Mouse (Mus musculus): ENCODE results near the gene Ulbp1. TPM values are rescaled to one million over a fixed set of nuclear protein-coding genes. Genes with fewer than 3 reads are reported as not detected.
A peak's percentile ranks its signal among the peaks of the same experiment; 100 is the strongest.

Ulbp1 gene
- polyA plus RNA-seq, 1 experiment from 2014 or later = 1.6 TPM

DNA sequence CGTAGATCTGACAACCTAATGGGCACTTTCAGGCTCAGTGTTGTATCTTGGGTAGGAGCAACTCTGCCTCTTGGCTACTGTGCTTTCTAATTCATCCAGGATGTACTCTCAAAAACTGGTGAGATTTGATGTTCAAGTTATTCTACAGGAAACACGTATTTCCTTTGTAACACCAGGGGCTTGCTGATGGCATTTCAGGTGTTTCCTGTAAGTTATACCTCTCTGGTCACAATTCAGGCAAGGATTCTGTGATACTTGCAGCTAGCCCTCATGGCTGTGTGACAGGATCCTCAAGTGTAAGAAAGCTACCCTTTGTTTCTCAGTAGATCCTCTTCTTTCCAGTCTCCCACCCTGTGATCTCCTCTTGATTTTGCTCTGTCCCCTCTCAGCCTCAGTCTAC, 34.5 kb downstream of the Ulbp1 start:
- H3K27ac ChIP-seq (ENCODE audit: low read depth, low read length) = no peak overlapping the region
- ATAC-seq (no peak), DNase-seq (ENCODE audit: low spot score) (no peak)
- H3K36me3 ChIP-seq (ENCODE audit: control insufficient read depth, insufficient read depth, low read length) = no peaks in the 10 kb centered on the region
- 80% methylated on average over 2 of the region's 2 CpGs for WGBS
- no peaks in the 10 kb centered on the region for H3K4me1 ChIP-seq (ENCODE audit: control insufficient read depth, insufficient read depth, low read length)
- H3K4me3 ChIP-seq (ENCODE audit: low read depth, low read length) = no peak overlapping the region
- no peak overlapping the region for H3K9ac ChIP-seq (ENCODE audit: low read length)
- no peaks in the 10 kb centered on the region for H3K27me3 ChIP-seq (replicated peaks; ENCODE audit: control insufficient read depth, insufficient read depth, low read length)
- H3K9me3 ChIP-seq (replicated peaks; ENCODE audit: control insufficient read depth, low read length) = no peaks in the 10 kb centered on the region
- H3K4me2 ChIP-seq (ENCODE audit: low read length) = no peak overlapping the region

DNA sequence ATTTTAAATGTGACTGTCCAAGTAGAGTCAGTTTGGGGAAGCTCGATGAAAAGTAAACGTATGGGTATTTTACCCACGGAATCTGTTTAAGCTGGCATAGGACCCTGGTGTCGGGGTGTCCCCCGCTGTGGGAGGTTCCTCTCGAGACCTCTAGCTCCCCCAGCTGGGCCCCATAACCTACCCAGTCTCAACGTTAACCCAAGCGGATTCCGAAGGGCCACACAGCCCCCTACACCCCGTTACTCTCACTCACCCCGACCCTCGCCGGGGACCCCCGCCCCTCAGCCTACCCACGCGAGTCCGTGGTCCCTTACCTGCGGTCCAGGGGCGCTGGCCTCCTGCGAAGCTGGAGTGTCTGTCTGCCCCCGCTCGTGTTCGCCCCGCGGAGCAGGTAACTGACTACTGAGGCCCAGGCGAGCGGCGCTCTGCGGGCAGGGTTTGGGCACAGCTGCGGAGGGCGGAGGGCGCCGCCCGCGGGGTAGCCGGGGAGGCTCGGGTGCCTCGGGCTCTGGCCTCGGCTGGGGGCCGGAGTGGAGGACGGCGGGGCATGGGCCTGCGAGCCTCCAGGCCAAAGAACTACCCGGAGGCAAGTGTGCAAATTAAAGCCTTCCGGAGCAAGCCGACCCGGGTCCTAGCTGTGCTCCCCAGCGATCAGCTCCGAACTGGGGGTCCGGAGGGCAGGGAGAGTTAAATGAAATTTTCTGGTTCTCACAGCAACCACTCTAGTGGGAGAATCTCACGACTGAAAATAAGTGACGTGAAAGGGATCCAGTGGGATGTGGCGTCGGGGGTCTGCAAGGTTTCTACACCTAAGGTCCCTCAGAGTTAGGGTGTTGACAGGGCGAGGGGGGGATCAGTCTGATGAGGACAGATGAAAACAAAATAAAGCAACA, 80.0 kb downstream of the Ulbp1 start:
- H3K27ac ChIP-seq (ENCODE audit: low read depth, low read length) = no peak overlapping the region
- H3K4me2 ChIP-seq (ENCODE audit: low read length) = peak overlapping the region; percentile 99
- H3K36me3 ChIP-seq (ENCODE audit: control insufficient read depth, insufficient read depth, low read length) = no peaks in the 10 kb centered on the region
- ATAC-seq = peak; percentile 27; the same call in 1 of the 2 replicates
- H3K9ac ChIP-seq (ENCODE audit: low read length) = no peak overlapping the region
- H3K4me1 ChIP-seq (ENCODE audit: control insufficient read depth, insufficient read depth, low read length) = peaks cover 3% of the 10 kb centered on the region; the same call in 1 of the 2 replicates
- peak overlapping the region; percentile 53 for H3K4me3 ChIP-seq (ENCODE audit: low read depth, low read length)
- peaks cover 22% of the 10 kb centered on the region for H3K27me3 ChIP-seq (replicated peaks; ENCODE audit: control insufficient read depth, insufficient read depth, low read length)
- no peaks in the 10 kb centered on the region for H3K9me3 ChIP-seq (replicated peaks; ENCODE audit: control insufficient read depth, low read length)
- peak; percentile 8 for DNase-seq (ENCODE audit: low spot score)
- 5% methylated on average over 54 of the region's 55 CpGs for WGBS

DNA sequence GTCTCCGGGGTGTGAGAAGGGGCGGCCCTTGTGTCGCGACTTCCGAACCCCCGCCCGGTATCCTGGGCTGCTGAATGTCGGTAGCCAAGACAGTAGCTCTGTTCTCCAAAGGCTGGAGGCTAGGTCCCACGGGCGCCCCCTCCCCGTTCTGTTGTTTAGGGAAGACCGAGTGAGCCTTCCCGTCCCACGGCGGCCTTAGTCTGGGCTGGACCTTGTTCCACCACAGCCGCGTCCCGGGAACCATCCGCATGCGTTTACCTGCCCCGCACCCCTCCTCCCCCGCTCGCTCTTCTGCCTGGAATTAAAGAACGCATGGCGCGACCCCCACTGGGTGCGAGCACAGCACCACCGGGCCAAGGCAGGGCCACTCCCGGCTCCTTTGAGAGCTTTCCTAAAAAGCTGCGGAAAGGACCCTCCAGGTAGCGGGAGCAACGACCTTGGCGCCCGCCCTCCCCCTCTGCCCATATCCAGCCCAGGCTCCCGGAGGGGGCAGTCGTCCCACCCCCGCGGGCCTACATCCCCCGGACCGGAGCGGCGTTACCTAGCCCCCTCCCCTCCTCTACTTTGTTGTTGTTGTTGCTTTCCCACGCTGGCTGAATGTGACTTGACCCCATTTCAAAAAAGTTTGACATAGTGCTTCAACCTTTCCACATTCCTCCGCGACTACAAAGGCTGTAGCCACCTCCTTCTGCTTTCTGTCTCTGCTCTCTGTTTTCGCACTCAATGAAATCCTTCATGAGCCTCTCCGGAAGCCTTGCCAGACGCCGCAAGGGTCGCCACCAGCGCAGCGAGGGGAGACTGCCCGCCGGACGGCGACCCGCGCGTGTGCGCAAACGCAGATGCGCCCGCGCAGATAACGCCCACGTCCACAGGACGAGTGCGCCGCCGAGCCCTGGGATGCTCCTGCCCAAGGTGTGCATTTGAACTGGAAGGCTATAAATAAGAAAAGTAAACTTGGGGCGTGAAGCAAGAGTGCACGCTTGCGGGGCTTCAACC, 81.2 kb downstream of the Ulbp1 start:
- ATAC-seq = peak; percentile 36
- DNase-seq (ENCODE audit: low spot score) = peak; percentile 29
- Histone ChIP-seq H3K4me3 (ENCODE audit: low read depth, low read length) (peak overlapping the region; percentile 53), H3K4me1 (ENCODE audit: control insufficient read depth, insufficient read depth, low read length) (peaks cover 3% of the 10 kb centered on the region; the same call in 1 of the 2 replicates), H3K27me3 (replicated peaks; ENCODE audit: control insufficient read depth, insufficient read depth, low read length) (peaks cover 22% of the 10 kb centered on the region), H3K27ac (ENCODE audit: low read depth, low read length) (no peak overlapping the region), H3K4me2 (ENCODE audit: low read length) (peak overlapping the region; percentile 99), H3K36me3 (ENCODE audit: control insufficient read depth, insufficient read depth, low read length) (no peaks in the 10 kb centered on the region), H3K9me3 (replicated peaks; ENCODE audit: control insufficient read depth, low read length) (no peaks in the 10 kb centered on the region), H3K9ac (ENCODE audit: low read length) (0 out of 2 replicates have a peak overlapping the region, but pooled peaks have one; percentile 25)
- under 1% methylated on average over 73 of the region's 73 CpGs for WGBS

DNA sequence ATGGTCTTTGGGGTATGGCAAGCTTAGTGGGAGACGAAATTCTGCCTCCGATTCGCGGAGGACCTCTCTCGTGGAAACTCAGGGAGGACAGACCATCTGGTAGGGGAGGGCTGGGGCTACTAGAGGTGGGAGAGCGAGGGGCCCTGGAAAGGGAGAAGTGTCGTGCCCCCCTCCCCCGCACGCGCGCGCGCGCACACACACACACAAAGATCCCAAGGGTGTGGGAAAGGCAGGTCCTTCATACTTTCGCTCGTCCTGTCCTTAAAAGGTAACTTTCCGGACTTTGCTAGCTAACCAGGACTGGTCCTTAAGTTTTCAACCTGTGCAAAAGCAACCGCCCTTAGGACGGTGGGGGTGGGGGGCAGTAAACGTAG, 81.9 kb downstream of the Ulbp1 start:
- ATAC-seq (peak; percentile 62), DNase-seq (ENCODE audit: low spot score) (peak; percentile 21)
- H3K4me3 ChIP-seq (ENCODE audit: low read depth, low read length) = peak overlapping the region; percentile 53
- peak overlapping the region; percentile 99 for H3K4me2 ChIP-seq (ENCODE audit: low read length)
- H3K4me1 ChIP-seq (ENCODE audit: control insufficient read depth, insufficient read depth, low read length) = peaks cover 3% of the 10 kb centered on the region; the same call in 1 of the 2 replicates
- H3K27me3 ChIP-seq (replicated peaks; ENCODE audit: control insufficient read depth, insufficient read depth, low read length) = peaks cover 22% of the 10 kb centered on the region
- WGBS = under 1% methylated on average over 15 of the region's 20 CpGs
- H3K27ac ChIP-seq (ENCODE audit: low read depth, low read length) = no peak overlapping the region
- H3K9me3 ChIP-seq (replicated peaks; ENCODE audit: control insufficient read depth, low read length) = no peaks in the 10 kb centered on the region
- H3K9ac ChIP-seq (ENCODE audit: low read length) = 0 out of 2 replicates have a peak overlapping the region, but pooled peaks have one; percentile 50
- H3K36me3 ChIP-seq (ENCODE audit: control insufficient read depth, insufficient read depth, low read length) = no peaks in the 10 kb centered on the region

DNA sequence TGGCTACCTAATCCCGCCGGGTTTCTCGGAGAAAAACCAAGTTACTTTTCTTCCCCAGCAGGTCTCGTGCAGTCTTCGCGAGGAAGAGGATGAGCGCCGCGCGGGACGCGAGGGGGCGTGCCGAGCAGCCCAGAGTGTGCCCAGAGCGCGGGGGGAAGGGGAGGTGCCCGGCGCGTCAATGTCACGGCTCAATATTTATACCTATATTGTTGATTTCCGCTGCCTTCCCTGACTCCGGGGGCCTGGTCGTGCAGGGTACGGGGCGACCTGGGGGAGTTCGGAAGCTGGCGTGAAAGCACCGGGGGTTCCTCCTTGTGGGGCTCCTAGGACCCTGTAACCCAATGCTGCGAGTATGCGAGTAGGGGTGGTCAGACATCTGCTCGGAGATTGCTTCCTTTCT, 82.3 kb downstream of the Ulbp1 start:
- peak overlapping the region; percentile 99 for H3K4me2 ChIP-seq (ENCODE audit: low read length)
- peak; percentile 72 for ATAC-seq
- H3K9me3 ChIP-seq (replicated peaks; ENCODE audit: control insufficient read depth, low read length) = no peaks in the 10 kb centered on the region
- under 1% methylated on average over 31 of the region's 31 CpGs for WGBS
- no peak overlapping the region for H3K27ac ChIP-seq (ENCODE audit: low read depth, low read length)
- peak overlapping the region; percentile 50; the same call in 1 of the 2 replicates for H3K9ac ChIP-seq (ENCODE audit: low read length)
- H3K4me1 ChIP-seq (ENCODE audit: control insufficient read depth, insufficient read depth, low read length) = peaks cover 3% of the 10 kb centered on the region; the same call in 1 of the 2 replicates
- peak; percentile 32 for DNase-seq (ENCODE audit: low spot score)
- H3K4me3 ChIP-seq (ENCODE audit: low read depth, low read length) = peak overlapping the region; percentile 53
- H3K36me3 ChIP-seq (ENCODE audit: control insufficient read depth, insufficient read depth, low read length) = no peaks in the 10 kb centered on the region
- peaks cover 22% of the 10 kb centered on the region for H3K27me3 ChIP-seq (replicated peaks; ENCODE audit: control insufficient read depth, insufficient read depth, low read length)

Other genes with a start within 250 kb of the Ulbp1 start
- 29.0 and 36.8 TPM in 2 replicates for gene Lrp11, start 116.2 kb upstream of the Ulbp1 start, polyA plus RNA-seq (2014; fragmentation: Nextera tagmentation; extraction: Ambion mirVana)
- gene Nup43, start 193.9 kb upstream of the Ulbp1 start, polyA plus RNA-seq (2014; fragmentation: Nextera tagmentation; extraction: Ambion mirVana) = 43.2 and 46.7 TPM in 2 replicates
- 171 and 172 TPM in 2 replicates for gene Pcmt1, start 207.5 kb upstream of the Ulbp1 start, polyA plus RNA-seq (2014; fragmentation: Nextera tagmentation; extraction: Ambion mirVana)
- gene Lats1, start 207.6 kb upstream of the Ulbp1 start, polyA plus RNA-seq (2014; fragmentation: Nextera tagmentation; extraction: Ambion mirVana) = 12.8 and 13.7 TPM in 2 replicates